Mouse (Mus musculus): ENCODE data around the gene Tsen15. TPM values are rescaled to one million over a fixed set of nuclear protein-coding genes. Genes with fewer than 3 reads are reported as not detected.
A peak's percentile ranks its signal among the peaks of the same experiment; 100 is the strongest.
"Not testable (repeated sequence)": the region's sequence is repeated elsewhere in the genome, so short reads cannot be mapped to it uniquely, and the experiment has no call there.

Tsen15 gene
- polyA plus RNA-seq, 1 experiment from 2014 or later, result 38.5 TPM

GRCm38 (mm10) chr1:152394956-152395515 is 8.5 kb upstream of the Tsen15 start:
- Histone ChIP-seq H3K9ac (replicated peaks; ENCODE audit: low read depth, low read length) (no peak overlapping the region), H3K4me3 (replicated peaks; ENCODE audit: low read length) (no peak overlapping the region), H3K27me3 (replicated peaks; ENCODE audit: control insufficient read depth, insufficient read depth, low read length) (no peaks in the 10 kb centered on the region), H3K4me1 (replicated peaks; ENCODE audit: control insufficient read depth, insufficient read depth, low read length) (no peaks in the 10 kb centered on the region; the same call in 1 of the 2 replicates), H3K4me2 (ENCODE audit: low read length) (no peak overlapping the region), H3K9me3 (ENCODE audit: control insufficient read depth, low read length) (no peaks in the 10 kb centered on the region), H3K27ac (ENCODE audit: low read length) (no peak overlapping the region), H3K36me3 (ENCODE audit: control insufficient read depth, insufficient read depth) (no peaks in the 10 kb centered on the region)
- WGBS, result 74% methylated on average over 4 of the region's 4 CpGs
- ATAC-seq, result no peak

GRCm38 (mm10) chr1:152394137-152394536 is 7.6 kb upstream of the Tsen15 start:
- Histone ChIP-seq H3K27me3 (replicated peaks; ENCODE audit: control insufficient read depth, insufficient read depth, low read length) (no peaks in the 10 kb centered on the region), H3K4me3 (replicated peaks; ENCODE audit: low read length) (no peak overlapping the region), H3K9ac (replicated peaks; ENCODE audit: low read depth, low read length) (no peak overlapping the region), H3K4me1 (replicated peaks; ENCODE audit: control insufficient read depth, insufficient read depth, low read length) (no peaks in the 10 kb centered on the region), H3K27ac (ENCODE audit: low read length) (no peak overlapping the region), H3K4me2 (ENCODE audit: low read length) (no peak overlapping the region), H3K36me3 (ENCODE audit: control insufficient read depth, insufficient read depth) (no peaks in the 10 kb centered on the region), H3K9me3 (ENCODE audit: control insufficient read depth, low read length) (no peaks in the 10 kb centered on the region)
- WGBS, result 87% methylated on average over 3 of the region's 3 CpGs
- ATAC-seq, result no peak

- H3K27ac ChIP-seq (ENCODE audit: low read length), result no peak overlapping the region
- H3K9ac ChIP-seq (replicated peaks; ENCODE audit: low read depth, low read length), result no peak overlapping the region
- no peaks in the 10 kb centered on the region for H3K9me3 ChIP-seq (ENCODE audit: control insufficient read depth, low read length)
- ATAC-seq, result no peak
- no peak overlapping the region for H3K4me3 ChIP-seq (replicated peaks; ENCODE audit: low read length)
- H3K36me3 ChIP-seq (ENCODE audit: control insufficient read depth, insufficient read depth), result no peaks in the 10 kb centered on the region
- H3K4me2 ChIP-seq (ENCODE audit: low read length), result no peak overlapping the region
- peaks cover 5% of the 10 kb centered on the region for H3K4me1 ChIP-seq (replicated peaks; ENCODE audit: control insufficient read depth, insufficient read depth, low read length)
- no peaks in the 10 kb centered on the region for H3K27me3 ChIP-seq (replicated peaks; ENCODE audit: control insufficient read depth, insufficient read depth, low read length)
Measured at GRCm38 (mm10) chr1:152389271-152389670, 2.8 kb upstream of the Tsen15 start.

- ATAC-seq, result not testable (repeated sequence)
- peak overlapping the region; percentile 81 for H3K4me2 ChIP-seq (ENCODE audit: low read length)
- WGBS, result 13% methylated on average over 2 of the region's 4 CpGs
Measured at GRCm38 (mm10) chr1:152385693-152386092, 795 bp downstream of the Tsen15 start.

GRCm38 (mm10) chr1:152384589-152384988 is 1.9 kb downstream of the Tsen15 start:
- H3K9ac ChIP-seq (replicated peaks; ENCODE audit: low read depth, low read length), result no peak overlapping the region
- peaks cover 5% of the 10 kb centered on the region for H3K4me1 ChIP-seq (replicated peaks; ENCODE audit: control insufficient read depth, insufficient read depth, low read length)
- H3K27ac ChIP-seq (ENCODE audit: low read length), result no peak overlapping the region
- WGBS, result 97% methylated on average over 1 of the region's 1 CpGs
- H3K4me2 ChIP-seq (ENCODE audit: low read length), result no peak overlapping the region
- H3K27me3 ChIP-seq (replicated peaks; ENCODE audit: control insufficient read depth, insufficient read depth, low read length), result no peaks in the 10 kb centered on the region
- ATAC-seq, result no peak
- H3K9me3 ChIP-seq (ENCODE audit: control insufficient read depth, low read length), result no peaks in the 10 kb centered on the region
- H3K4me3 ChIP-seq (replicated peaks; ENCODE audit: low read length), result no peak overlapping the region
- H3K36me3 ChIP-seq (ENCODE audit: control insufficient read depth, insufficient read depth), result no peaks in the 10 kb centered on the region

More at GRCm38 (mm10) chr1:152385693-152386092, 795 bp downstream of the Tsen15 start:
- not testable (repeated sequence) for H3K36me3 ChIP-seq (ENCODE audit: control insufficient read depth, insufficient read depth); H3K4me1 ChIP-seq (replicated peaks; ENCODE audit: control insufficient read depth, insufficient read depth, low read length); H3K27me3 ChIP-seq (replicated peaks; ENCODE audit: control insufficient read depth, insufficient read depth, low read length); H3K27ac ChIP-seq (ENCODE audit: low read length); H3K9me3 ChIP-seq (ENCODE audit: control insufficient read depth, low read length)
- peak overlapping the region; percentile 83 for H3K9ac ChIP-seq (replicated peaks; ENCODE audit: low read depth, low read length)
- H3K4me3 ChIP-seq (replicated peaks; ENCODE audit: low read length), result peak overlapping the region; percentile 85

- 93% methylated on average over 5 of the region's 5 CpGs for WGBS
- Histone ChIP-seq H3K9me3 (ENCODE audit: control insufficient read depth, low read length) (no peaks in the 10 kb centered on the region), H3K27ac (ENCODE audit: low read length) (no peak overlapping the region), H3K36me3 (ENCODE audit: control insufficient read depth, insufficient read depth) (no peaks in the 10 kb centered on the region), H3K4me1 (replicated peaks; ENCODE audit: control insufficient read depth, insufficient read depth, low read length) (no peaks in the 10 kb centered on the region), H3K4me2 (ENCODE audit: low read length) (no peak overlapping the region), H3K4me3 (replicated peaks; ENCODE audit: low read length) (no peak overlapping the region), H3K9ac (replicated peaks; ENCODE audit: low read depth, low read length) (no peak overlapping the region), H3K27me3 (replicated peaks; ENCODE audit: control insufficient read depth, insufficient read depth, low read length) (no peaks in the 10 kb centered on the region)
- no peak for ATAC-seq
Measured at GRCm38 (mm10) chr1:152378311-152378710, 8.2 kb downstream of the Tsen15 start.

GRCm38 (mm10) chr1:152369139-152369538 is 17.3 kb downstream of the Tsen15 start:
- ATAC-seq, result peak; percentile 82
- Histone ChIP-seq H3K9ac (replicated peaks; ENCODE audit: low read depth, low read length) (no peak overlapping the region), H3K4me2 (ENCODE audit: low read length) (no peak overlapping the region), H3K9me3 (ENCODE audit: control insufficient read depth, low read length) (no peaks in the 10 kb centered on the region), H3K4me1 (replicated peaks; ENCODE audit: control insufficient read depth, insufficient read depth, low read length) (no peaks in the 10 kb centered on the region), H3K27me3 (replicated peaks; ENCODE audit: control insufficient read depth, insufficient read depth, low read length) (no peaks in the 10 kb centered on the region), H3K27ac (ENCODE audit: low read length) (no peak overlapping the region), H3K4me3 (replicated peaks; ENCODE audit: low read length) (no peak overlapping the region), H3K36me3 (ENCODE audit: control insufficient read depth, insufficient read depth) (no peaks in the 10 kb centered on the region)
- 24% methylated on average over 4 of the region's 4 CpGs for WGBS

GRCm38 (mm10) chr1:152368311-152369088 is 18.0 kb downstream of the Tsen15 start:
- WGBS, result 52% methylated on average over 13 of the region's 13 CpGs
- H3K9ac ChIP-seq (replicated peaks; ENCODE audit: low read depth, low read length), result no peak overlapping the region
- ATAC-seq, result peak; percentile 31; the same call in 1 of the 2 replicates
- H3K4me3 ChIP-seq (replicated peaks; ENCODE audit: low read length), result no peak overlapping the region
- no peak overlapping the region for H3K4me2 ChIP-seq (ENCODE audit: low read length)
- H3K4me1 ChIP-seq (replicated peaks; ENCODE audit: control insufficient read depth, insufficient read depth, low read length), result no peaks in the 10 kb centered on the region
- no peaks in the 10 kb centered on the region for H3K36me3 ChIP-seq (ENCODE audit: control insufficient read depth, insufficient read depth)
- H3K27me3 ChIP-seq (replicated peaks; ENCODE audit: control insufficient read depth, insufficient read depth, low read length), result no peaks in the 10 kb centered on the region
- no peaks in the 10 kb centered on the region for H3K9me3 ChIP-seq (ENCODE audit: control insufficient read depth, low read length)
- no peak overlapping the region for H3K27ac ChIP-seq (ENCODE audit: low read length)

- Histone ChIP-seq H3K9me3 (ENCODE audit: control insufficient read depth, low read length) (no peaks in the 10 kb centered on the region), H3K27ac (ENCODE audit: low read length) (no peak overlapping the region), H3K4me2 (ENCODE audit: low read length) (no peak overlapping the region), H3K27me3 (replicated peaks; ENCODE audit: control insufficient read depth, insufficient read depth, low read length) (no peaks in the 10 kb centered on the region), H3K9ac (replicated peaks; ENCODE audit: low read depth, low read length) (no peak overlapping the region), H3K36me3 (ENCODE audit: control insufficient read depth, insufficient read depth) (no peaks in the 10 kb centered on the region), H3K4me3 (replicated peaks; ENCODE audit: low read length) (no peak overlapping the region), H3K4me1 (replicated peaks; ENCODE audit: control insufficient read depth, insufficient read depth, low read length) (no peaks in the 10 kb centered on the region)
- no peak for ATAC-seq
- WGBS, result 65% methylated on average over 4 of the region's 4 CpGs
Measured at GRCm38 (mm10) chr1:152356721-152357120, 29.8 kb downstream of the Tsen15 start.
